Mouse (Mus musculus) forebrain, postnatal 0 days (tissue): ENCODE results near the gene Pnmal2. TPM values are rescaled to one million over a fixed set of nuclear protein-coding genes. Genes with fewer than 3 reads are reported as not detected.

Experiments used
- ATAC-seq: fragments of 200-750 bp; cut with Nextera tagmentation; 2 replicates; pipeline ENCODE4 v1.8.0; 2017; ENCODE audit warnings: mild to moderate bottlenecking, moderate library complexity
- DNase-seq: peaks from one replicate; pipeline ENCODE4 v3.0.0-alpha.2; 2015
- H3K27ac ChIP-seq: fragments of 300-500 bp; sonication (generic); 2 replicates; pipeline ENCODE4 v1.5.1; 2014; ENCODE audit warnings: low read depth, mild to moderate bottlenecking, antibody characterized with exemption, low read length, moderate library complexity, mixed read lengths
- H3K27me3 ChIP-seq: fragments of 300-500 bp; sonication (generic); 2 replicates; pipeline ENCODE4 v1.6.1; 2014; ENCODE audit warnings: mild to moderate bottlenecking, low read length, mixed read lengths; ENCODE audit not compliant: insufficient read depth
- H3K36me3 ChIP-seq: fragments of 300-500 bp; sonication (generic); 2 replicates; pipeline ENCODE4 v1.6.1; 2014; ENCODE audit warnings: mild to moderate bottlenecking, moderate library complexity; ENCODE audit not compliant: insufficient read depth
- H3K4me1 ChIP-seq: fragments of 300-500 bp; sonication (generic); 2 replicates; pipeline ENCODE4 v1.6.1; 2014; ENCODE audit warnings: antibody characterized with exemption; ENCODE audit not compliant: insufficient read depth
- H3K4me2 ChIP-seq: fragments of 300-500 bp; sonication (generic); 2 replicates; pipeline ENCODE4 v1.6.1; 2014; ENCODE audit warnings: low read depth, mild to moderate bottlenecking, moderate library complexity
- H3K4me3 ChIP-seq: fragments of 300-500 bp; sonication (generic); 2 replicates; pipeline ENCODE4 v1.5.1; 2014; ENCODE audit warnings: low read depth, low read length, mixed read lengths
- H3K9ac ChIP-seq: fragments of 300-500 bp; sonication (generic); 2 replicates; pipeline ENCODE4 v1.6.1; 2014; ENCODE audit warnings: mild to moderate bottlenecking
- H3K9me3 ChIP-seq: fragments of 300-500 bp; sonication (generic); 2 replicates; pipeline ENCODE4 v1.6.1; 2016; ENCODE audit warnings: low read length
- CTCF ChIP-seq: sonication (generic); IDR thresholded peaks from 2 replicates; pipeline ENCODE4 v1.5.1; 2016; ENCODE audit warnings: antibody characterized with exemption, control low read depth, low read depth
- WGBS: fragments of 180-500 bp; shearing (Covaris S2); extraction: QIAGEN DNeasy Blood & Tissue Kit; methylation state at CpG from one replicate; pipeline ENCODE4 v1.1.7; 2014; 5-methylcytosine and 5-hydroxymethylcytosine counted together
- polyA plus RNA-seq: library from polyadenylated mRNA; unstranded; fragments of >200 nt; fragmentation: Nextera tagmentation; extraction: Ambion mirVana; gene quantifications from 2 replicates; pipeline ENCODE4 v1.2.1, GENCODE M21; 2015
- total RNA-seq: library from RNA; depleted of rRNA; stranded (reverse); fragments of >200 nt; gene quantifications from 2 replicates; pipeline ENCODE4 v1.2.3, GENCODE M21; 2014

Gene Pnmal2
- total and polyA plus RNA-seq, 2 experiments from 2014 or later = 133 to 134 TPM

GRCm38 (mm10) chr7:16906281-16906680 lies 38.2 kb upstream of the Pnmal2 start, which contains the start of gene Ptgir:
TSS of gene Ptgir (plus strand) at chr7:16906490.
- Histone ChIP-seq H3K27me3 (no peaks in the 10 kb centered on the region), H3K4me1 (no peaks in the 10 kb centered on the region), H3K36me3 (no peaks in the 10 kb centered on the region), H3K9ac (no peak within 1 kb of the TSS), H3K4me2 (no peak within 1 kb of the TSS), H3K4me3 (no peak within 1 kb of the TSS), H3K27ac (no peak within 1 kb of the TSS), H3K9me3 (no peaks in the 10 kb centered on the region)
- TF ChIP-seq CTCF = no peak
- DNase-seq = no peak
- no peak for ATAC-seq
- 16% methylated on average over 6 of the region's 6 CpGs for WGBS

GRCm38 (mm10) chr7:16906889-16907559 lies 37.5 kb upstream of the Pnmal2 start:
- DNase-seq = no peak
- Histone ChIP-seq H3K9me3 (no peaks in the 10 kb centered on the region), H3K4me1 (no peaks in the 10 kb centered on the region), H3K9ac (no peak overlapping the region), H3K4me2 (no peak overlapping the region), H3K4me3 (no peak overlapping the region), H3K27me3 (no peaks in the 10 kb centered on the region), H3K27ac (no peak overlapping the region), H3K36me3 (no peaks in the 10 kb centered on the region)
- ATAC-seq = no peak
- TF ChIP-seq CTCF = no peak
- 96% methylated on average over 41 of the region's 41 CpGs for WGBS

DNA sequence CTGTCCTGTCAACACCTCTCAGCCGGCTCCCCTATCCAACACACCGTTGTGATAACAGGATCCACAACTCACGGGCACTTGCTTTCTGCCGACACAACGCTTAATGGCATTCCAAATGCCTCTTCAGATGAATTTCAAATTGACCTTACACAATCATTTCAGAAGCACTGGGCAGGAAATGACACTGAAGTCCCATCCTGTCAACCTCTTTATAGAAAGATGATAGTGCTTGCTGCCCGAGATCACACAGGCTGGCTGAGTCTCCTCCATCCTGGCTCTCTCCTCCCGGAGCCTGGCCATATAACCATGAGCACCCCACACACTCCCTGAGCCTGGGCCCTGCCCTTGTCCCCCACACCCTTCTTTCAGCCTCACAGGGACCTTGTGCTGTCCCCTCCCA lies 36.6 kb upstream of the Pnmal2 start:
- Histone ChIP-seq H3K4me1 (no peaks in the 10 kb centered on the region), H3K9me3 (no peaks in the 10 kb centered on the region), H3K27ac (no peak overlapping the region), H3K27me3 (no peaks in the 10 kb centered on the region), H3K4me3 (no peak overlapping the region), H3K9ac (no peak overlapping the region), H3K36me3 (no peaks in the 10 kb centered on the region), H3K4me2 (no peak overlapping the region)
- 84% methylated on average over 7 of the region's 7 CpGs for WGBS
- no peak for DNase-seq
- no peak for TF ChIP-seq CTCF
- ATAC-seq = no peak

GRCm38 (mm10) chr7:16908367-16908766 lies 36.1 kb upstream of the Pnmal2 start:
- no peak overlapping the region for H3K4me2 ChIP-seq
- no peak for TF ChIP-seq CTCF
- no peaks in the 10 kb centered on the region for H3K9me3 ChIP-seq
- H3K9ac ChIP-seq = no peak overlapping the region
- H3K4me3 ChIP-seq = no peak overlapping the region
- no peak overlapping the region for H3K27ac ChIP-seq
- no peaks in the 10 kb centered on the region for H3K27me3 ChIP-seq
- DNase-seq (no peak), ATAC-seq (no peak)
- H3K4me1 ChIP-seq = no peaks in the 10 kb centered on the region
- WGBS = 60% methylated on average over 11 of the region's 11 CpGs
- peaks cover under 1% of the 10 kb centered on the region; the same call in 1 of the 2 replicates for H3K36me3 ChIP-seq

GRCm38 (mm10) chr7:16908859-16909258 lies 35.6 kb upstream of the Pnmal2 start:
- H3K9ac ChIP-seq = no peak overlapping the region
- peaks cover 5% of the 10 kb centered on the region; the same call in 1 of the 2 replicates for H3K36me3 ChIP-seq
- ATAC-seq (no peak), DNase-seq (no peak)
- H3K27ac ChIP-seq = no peak overlapping the region
- WGBS = 73% methylated on average over 11 of the region's 11 CpGs
- no peaks in the 10 kb centered on the region for H3K27me3 ChIP-seq
- TF ChIP-seq CTCF = no peak
- no peak overlapping the region for H3K4me3 ChIP-seq
- H3K9me3 ChIP-seq = no peaks in the 10 kb centered on the region
- H3K4me2 ChIP-seq = no peak overlapping the region
- no peaks in the 10 kb centered on the region for H3K4me1 ChIP-seq

DNA sequence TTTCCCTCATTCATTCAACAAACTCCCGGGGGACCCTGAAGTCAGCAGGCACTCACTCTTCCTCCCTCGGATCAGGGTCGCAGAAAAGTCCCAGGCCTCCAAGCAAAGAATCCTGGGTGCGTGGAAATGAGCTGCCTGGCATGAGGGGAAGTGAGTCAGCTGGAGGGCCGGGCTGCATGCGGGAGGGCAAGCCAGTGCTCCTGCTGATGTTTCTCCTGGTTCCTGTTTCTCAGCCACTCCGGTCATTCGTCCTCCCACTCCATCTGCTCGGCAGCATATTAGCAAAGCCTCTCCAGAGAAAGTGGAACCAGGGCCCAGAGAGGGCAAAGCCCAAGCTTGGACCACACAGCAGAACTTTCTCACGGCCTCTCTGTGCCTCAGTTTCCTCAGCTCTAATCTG lies 34.6 kb upstream of the Pnmal2 start:
- ATAC-seq (no peak), DNase-seq (no peak)
- Histone ChIP-seq H3K36me3 (peaks cover 16% of the 10 kb centered on the region), H3K4me1 (no peaks in the 10 kb centered on the region), H3K9ac (no peak overlapping the region), H3K27ac (no peak overlapping the region), H3K4me3 (no peak overlapping the region), H3K9me3 (no peaks in the 10 kb centered on the region), H3K27me3 (no peaks in the 10 kb centered on the region), H3K4me2 (no peak overlapping the region)
- WGBS = 58% methylated on average over 10 of the region's 10 CpGs
- TF ChIP-seq CTCF = no peak

DNA sequence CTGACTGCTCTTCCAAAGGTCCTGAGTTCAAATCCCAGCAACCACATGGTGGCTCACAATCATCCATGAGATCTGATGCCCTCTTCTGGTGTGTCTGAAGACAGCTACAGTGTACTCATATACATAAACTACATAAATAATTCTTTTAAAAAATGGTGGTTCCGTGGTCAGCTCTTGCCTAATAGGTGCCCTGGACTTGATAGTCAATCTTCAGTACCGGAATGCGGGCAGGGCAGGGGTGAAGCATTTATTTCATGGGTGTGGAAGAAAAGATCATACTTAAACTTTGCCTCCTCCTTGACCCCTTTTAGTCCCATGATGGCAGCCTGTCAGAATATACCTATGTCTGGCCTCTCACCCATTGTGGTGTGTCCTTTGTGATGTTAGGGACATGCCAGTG lies 32.6 kb upstream of the Pnmal2 start:
- H3K36me3 ChIP-seq = peaks cover 36% of the 10 kb centered on the region
- H3K4me2 ChIP-seq = no peak overlapping the region
- no peak overlapping the region for H3K4me3 ChIP-seq
- 94% methylated on average over 3 of the region's 3 CpGs for WGBS
- no peaks in the 10 kb centered on the region for H3K4me1 ChIP-seq
- no peaks in the 10 kb centered on the region for H3K9me3 ChIP-seq
- H3K9ac ChIP-seq = no peak overlapping the region
- ATAC-seq (no peak), DNase-seq (no peak)
- no peak overlapping the region for H3K27ac ChIP-seq
- TF ChIP-seq CTCF = no peak
- H3K27me3 ChIP-seq = no peaks in the 10 kb centered on the region

GRCm38 (mm10) chr7:16912360-16912759 lies 32.1 kb upstream of the Pnmal2 start:
- no peak for TF ChIP-seq CTCF
- H3K27ac ChIP-seq = no peak overlapping the region
- H3K4me1 ChIP-seq = no peaks in the 10 kb centered on the region
- no peak for ATAC-seq
- H3K4me2 ChIP-seq = no peak overlapping the region
- 89% methylated on average over 6 of the region's 6 CpGs for WGBS
- no peak overlapping the region for H3K4me3 ChIP-seq
- H3K27me3 ChIP-seq = no peaks in the 10 kb centered on the region
- peaks cover 40% of the 10 kb centered on the region for H3K36me3 ChIP-seq
- no peak for DNase-seq
- H3K9me3 ChIP-seq = no peaks in the 10 kb centered on the region
- no peak overlapping the region for H3K9ac ChIP-seq
